Mouse (Mus musculus): Measurements from ENCODE around the gene Gm4894. TPM values are rescaled to one million over a fixed set of nuclear protein-coding genes. Genes with fewer than 3 reads are reported as not detected.

Gm4894 gene
- total RNA-seq (2012; rRNA removed) (not detected in 2 replicates), polyA plus RNA-seq (2012; ENCODE audit: insufficient read depth in 1 of 2, insufficient read length in 2 of 2, low read depth in 1 of 2, low replicate concordance in 2 of 2, missing spikeins in 1 of 2) (not detected)

GRCm38 (mm10) chr9:49250231-49250630, at the start of gene Gm4894:
TSS of gene Gm4894 (plus strand) at chr9:49250531.
- no peak for DNase-seq (ENCODE audit: low read depth, low spot score)

GRCm38 (mm10) chr9:49206331-49206730, 44.0 kb upstream of the Gm4894 start:
- no peak for DNase-seq (ENCODE audit: low read depth, low spot score)
- H3K36me3 ChIP-seq (ENCODE audit: control insufficient read depth in 1 of 2, insufficient read depth in 2 of 2, low read length in 2 of 2), result no peaks in the 10 kb centered on the region
- no peak overlapping the region for H3K4me3 ChIP-seq (ENCODE audit: control insufficient read depth in 1 of 2, insufficient read depth in 1 of 2, low read depth in 2 of 2, low read length in 2 of 2)
- no peak overlapping the region for H3K27ac ChIP-seq (ENCODE audit: control insufficient read depth, low read depth, low read length)
- H3K9ac ChIP-seq (ENCODE audit: control insufficient read depth, low read depth, low read length, poor library complexity, severe bottlenecking), result no peak overlapping the region
- no peaks in the 10 kb centered on the region for H3K9me3 ChIP-seq (replicated peaks; ENCODE audit: insufficient read depth, low read length)
- no peaks in the 10 kb centered on the region for H3K4me1 ChIP-seq (ENCODE audit: control insufficient read depth in 1 of 2, insufficient read depth in 2 of 2, low read length in 2 of 2)
- no peaks in the 10 kb centered on the region for H3K27me3 ChIP-seq (ENCODE audit: control insufficient read depth in 1 of 2, insufficient read depth in 2 of 2, low read length in 2 of 2)
- TF ChIP-seq ZKSCAN1 (IDR thresholded peaks at IDR 0.05; ENCODE audit: low read depth, low read length) (no peak), MAFK (IDR thresholded peaks at IDR 0.05; ENCODE audit: borderline replicate concordance, low read depth, low read length) (no peak), UBTF (IDR thresholded peaks at IDR 0.05; ENCODE audit: borderline replicate concordance, insufficient read depth, low read depth, low read length) (no peak), MAZ (IDR thresholded peaks at IDR 0.05; ENCODE audit: low read depth, low read length) (no peak), RAD21 (IDR thresholded peaks at IDR 0.05; ENCODE audit: low read depth, low read length) (no peak), TCF12 (IDR thresholded peaks at IDR 0.05; ENCODE audit: low read depth, low read length) (no peak), POLR2AphosphoS2 (IDR thresholded peaks at IDR 0.05; ENCODE audit: low read length) (no peak), ZC3H11A (IDR thresholded peaks at IDR 0.05; ENCODE audit: low read depth, low read length) (no peak), ELF1 (IDR thresholded peaks at IDR 0.05; ENCODE audit: low read depth, low read length) (no peak), E2F4 (IDR thresholded peaks at IDR 0.05; ENCODE audit: borderline replicate concordance, low read depth, low read length) (no peak), MYB (IDR thresholded peaks at IDR 0.05; ENCODE audit: low read depth, low read length) (no peak), CTCF (IDR thresholded peaks at IDR 0.05 in 2 of 3, conservative IDR thresholded peaks at IDR 0.05 in 1 of 3; ENCODE audit: control insufficient read depth in 1 of 3, insufficient read depth in 1 of 3, low read depth in 2 of 3, low read length in 3 of 3, poor library complexity in 1 of 3, severe bottlenecking in 1 of 3) (no peak), RCOR1 (IDR thresholded peaks at IDR 0.05; ENCODE audit: low read depth, low read length) (no peak), TAL1 (IDR thresholded peaks at IDR 0.05; ENCODE audit: low read length) (no peak), ZMIZ1 (IDR thresholded peaks at IDR 0.05; ENCODE audit: low read depth, low read length) (no peak), MEF2A (IDR thresholded peaks at IDR 0.05; ENCODE audit: extremely low read depth, insufficient replicate concordance, low read depth, low read length, poor library complexity, severe bottlenecking) (no peak), GABPA (IDR thresholded peaks at IDR 0.05; ENCODE audit: low read depth, low read length) (no peak), BHLHE40 (IDR thresholded peaks at IDR 0.05; ENCODE audit: borderline replicate concordance, low read depth, low read length) (no peak)
- no peaks in the 10 kb centered on the region for H3K79me2 ChIP-seq (ENCODE audit: control insufficient read depth, insufficient read depth, low read length, poor library complexity)

More at GRCm38 (mm10) chr9:49250231-49250630, at the start of gene Gm4894:
- no peaks in the 10 kb centered on the region for H3K9me3 ChIP-seq (replicated peaks; ENCODE audit: insufficient read depth, low read length)
- H3K36me3 ChIP-seq (ENCODE audit: control insufficient read depth in 1 of 2, insufficient read depth in 2 of 2, low read length in 2 of 2), result no peaks in the 10 kb centered on the region
- no peaks in the 10 kb centered on the region for H3K27me3 ChIP-seq (ENCODE audit: control insufficient read depth in 1 of 2, insufficient read depth in 2 of 2, low read length in 2 of 2)
- H3K27ac ChIP-seq (ENCODE audit: control insufficient read depth, low read depth, low read length), result no peak within 1 kb of the TSS
- no peaks in the 10 kb centered on the region for H3K4me1 ChIP-seq (ENCODE audit: control insufficient read depth in 1 of 2, insufficient read depth in 2 of 2, low read length in 2 of 2)
- no peak for TF ChIP-seq CHD1 (IDR thresholded peaks at IDR 0.05; ENCODE audit: low read depth, low read length)
- no peak for TF ChIP-seq TCF12 (IDR thresholded peaks at IDR 0.05; ENCODE audit: low read depth, low read length)
- TF ChIP-seq MXI1 (IDR thresholded peaks at IDR 0.05; ENCODE audit: low read depth, low read length), result no peak
- TF ChIP-seq TBP (IDR thresholded peaks at IDR 0.05; ENCODE audit: low read depth, low read length), result no peak
- no peak for TF ChIP-seq HCFC1 (IDR thresholded peaks at IDR 0.05; ENCODE audit: low read depth, low read length)
- no peak for TF ChIP-seq MAZ (IDR thresholded peaks at IDR 0.05; ENCODE audit: low read depth, low read length)
- TF ChIP-seq KAT2A (conservative IDR thresholded peaks at IDR 0.05; ENCODE audit: low read depth, low read length), result no peak
- no peak for TF ChIP-seq POLR2AphosphoS2 (IDR thresholded peaks at IDR 0.05; ENCODE audit: low read length)
- no peak for TF ChIP-seq MAX (IDR thresholded peaks at IDR 0.05; ENCODE audit: low read length)
- no peak for TF ChIP-seq GABPA (IDR thresholded peaks at IDR 0.05; ENCODE audit: low read depth, low read length)
- TF ChIP-seq NRF1 (IDR thresholded peaks at IDR 0.05; ENCODE audit: insufficient read depth, low read depth, low read length, poor library complexity, severe bottlenecking), result no peak
- no peak within 1 kb of the TSS for H3K9ac ChIP-seq (ENCODE audit: control insufficient read depth, low read depth, low read length, poor library complexity, severe bottlenecking)
- H3K79me2 ChIP-seq (ENCODE audit: control insufficient read depth, insufficient read depth, low read length, poor library complexity), result no peaks in the 10 kb centered on the region
- no peak within 1 kb of the TSS for H3K4me3 ChIP-seq (ENCODE audit: control insufficient read depth in 1 of 2, insufficient read depth in 1 of 2, low read depth in 2 of 2, low read length in 2 of 2)

All from MEL (cell line).